9 mouse cellular contexts compared by ENCODE assay signal in genomic region chr5:117946605-117947004, GRCm38 (mm10). TPM values are rescaled to one million over a fixed set of nuclear protein-coding genes. Genes with fewer than 3 reads are reported as not detected.
DNase-seq lines count a peak whose midpoint lies in the region; TF ChIP-seq lines count a peak whose summit lies in the region.
"Had no signal": no experiment of that assay in that cellular context is flagged by ENCODE, and none has a peak within 500 bp of the region (broad histone marks: within the 10 kb centered on the region; RNA-seq: fewer than 3 reads in every experiment).

No protein-coding gene starts in this region.

- no peaks in the 10 kb centered on the region for H3K27me3 ChIP-seq in thymus, adult 2 months (ENCODE audit: control insufficient read depth, insufficient read depth, low read length)

- no peaks in the 10 kb centered on the region for H3K4me1 ChIP-seq in thymus, adult 2 months (replicated peaks; ENCODE audit: control insufficient read depth, insufficient read depth, low read length)
- H3K4me1 ChIP-seq: heart, embryonic 13.5 days had no signal

- TF ChIP-seq CTCF in thymus, adult 2 months (IDR thresholded peaks at IDR 0.05; ENCODE audit: borderline replicate concordance, control insufficient read depth, extremely low read depth, insufficient read depth, low read length, poor library complexity) = no peak

- no peak for TF ChIP-seq POLR2A in thymus, adult 2 months (IDR thresholded peaks at IDR 0.05; ENCODE audit: control insufficient read depth, extremely low read depth, insufficient read depth, low read length, poor library complexity)

- peak; percentile 30 for DNase-seq in gastrocnemius, adult 18-20 months (ENCODE audit: low spot score)
- no peak for DNase-seq in gastrocnemius, postnatal 25 days
- DNase-seq in thymus, adult 2 months = peak; percentile 59
- no peak for DNase-seq in thymus, adult 18-20 months
- DNase-seq in cerebellum, postnatal 36 days = peak; percentile 73 to 81
- peak; percentile 30 to 71 for DNase-seq in kidney, postnatal 36 days
- DNase-seq in lung, postnatal 25 days (ENCODE audit: low spot score) = peak; percentile 18
- no peak for DNase-seq in Muller cell, postnatal 12 days (ENCODE audit: inconsistent ontology term)

- 2% methylated on average over 4 of the region's 4 CpGs for WGBS in thymus, adult 2 months

- H3K36me3 ChIP-seq in thymus, adult 2 months (ENCODE audit: control insufficient read depth, insufficient read depth, low read length) = no peaks in the 10 kb centered on the region
- H3K36me3 ChIP-seq: heart, embryonic 13.5 days had no signal

- H3K27ac ChIP-seq in thymus, adult 2 months (ENCODE audit: control insufficient read depth, insufficient read depth, low read length) = no peak overlapping the region
- H3K27ac ChIP-seq: heart, embryonic 13.5 days had no signal

- H3K4me3 ChIP-seq in thymus, adult 2 months (ENCODE audit: control insufficient read depth, insufficient read depth, low read length) = no peak overlapping the region
- H3K4me3 ChIP-seq: heart, embryonic 13.5 days had no signal

RNA-seq across cellular contexts. Expression of gene Fbxo21, which starts 29.9 kb away (rescaled TPM):
- 10 to 100 TPM; 12.5 to 13.9 TPM for total RNA-seq in gastrocnemius, adult 18-20 months (2021)
- total RNA-seq in gastrocnemius, postnatal 25 days (2021) = 10 to 100 TPM in 1 of 2 experiments, 1 to 10 TPM in 1; 8.1 to 12.9 TPM
- 43.3 and 49.7 TPM in 2 replicates for polyA plus RNA-seq in thymus, adult 2 months (2012; rRNA removed)

Comparison
In these comparisons a context has a peak if more than half of its experiments do, and no peak if none do; other contexts are left out.
1. DNase-seq: peak in gastrocnemius, adult 18-20 months (single experiment), thymus, adult 2 months (single experiment), cerebellum, postnatal 36 days (2 of 2), kidney, postnatal 36 days (2 of 2) and lung, postnatal 25 days (single experiment); none in gastrocnemius, postnatal 25 days (single experiment), thymus, adult 18-20 months (0 of 2) and Muller cell, postnatal 12 days (single experiment).